Comparison of ENCODE assay signal across 8 mouse cellular contexts in the genomic region with DNA sequence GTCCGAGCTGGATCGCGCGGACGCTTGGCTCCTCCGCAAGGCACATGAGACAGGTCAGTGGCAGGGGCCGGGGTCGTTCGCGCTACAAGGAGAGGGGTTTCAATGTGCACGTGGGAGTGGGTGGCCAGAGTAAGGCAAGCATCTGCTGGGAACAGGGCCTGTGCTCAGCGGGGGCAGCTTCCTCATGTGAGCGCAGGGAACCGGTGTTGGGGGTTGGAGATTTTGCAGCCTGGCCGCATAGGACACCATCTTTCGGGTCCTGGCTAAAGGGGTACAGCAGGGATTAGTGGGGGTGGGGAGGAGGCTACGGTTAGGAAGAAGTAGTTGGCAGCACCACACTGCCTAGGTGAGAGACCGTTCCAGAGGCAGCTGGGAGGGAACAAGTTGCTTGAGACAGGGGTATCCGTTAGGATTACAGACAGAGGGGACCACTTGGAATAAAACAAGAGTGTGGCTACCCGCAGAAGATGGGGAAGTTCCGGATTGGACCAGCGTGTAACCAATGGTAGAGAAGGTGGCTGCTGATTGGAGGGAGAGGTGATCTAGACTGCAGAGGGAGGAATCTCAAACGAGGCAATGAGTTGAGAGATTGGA. TPM values are rescaled to one million over a fixed set of nuclear protein-coding genes. Genes with fewer than 3 reads are reported as not detected.
DNase-seq lines count a peak whose midpoint lies in the region; ATAC-seq lines count a peak whose summit lies in the region.

No protein-coding gene starts in this region.

- H3K9ac ChIP-seq in stomach, embryonic 14.5 days (replicated peaks; ENCODE audit: low read depth, low read length) = peak overlapping the region; percentile 58

- H3K4me1 ChIP-seq in stomach, embryonic 14.5 days (ENCODE audit: control insufficient read depth, insufficient read depth, low read length) = no peaks in the 10 kb centered on the region

- peak overlapping the region; percentile 83 for H3K4me3 ChIP-seq in stomach, embryonic 14.5 days (ENCODE audit: low read depth, low read length)

- no peaks in the 10 kb centered on the region for H3K27me3 ChIP-seq in stomach, embryonic 14.5 days (ENCODE audit: control insufficient read depth, insufficient read depth, low read length)

- WGBS in stomach, embryonic 14.5 days = 1% methylated on average over 23 of the region's 23 CpGs

- 0 out of 2 replicates have a peak, but pooled peaks cover 4% of the 10 kb centered on the region for H3K36me3 ChIP-seq in stomach, embryonic 14.5 days (ENCODE audit: control insufficient read depth, insufficient read depth, low read length)

- ATAC-seq in frontal cortex, adult (ENCODE audit: low TSS enrichment) = peak; percentile 93
- peak; percentile 34 for ATAC-seq in megakaryocyte, adult 5-6 weeks (ENCODE audit: poor library complexity, severe bottlenecking)
- peak; percentile 48 for ATAC-seq in stomach, embryonic 14.5 days (ENCODE audit: insufficient number of reproducible peaks, insufficient read depth, low FRiP score, low read depth)

- DNase-seq in ovary, postnatal 14 days (ENCODE audit: low spot score) = peak; percentile 20
- DNase-seq in ovary, adult 18-20 months (ENCODE audit: low spot score) = no peak
- peak; percentile 72 for DNase-seq in cerebellum, adult 9-10 months
- DNase-seq in induced T-regulatory cell, adult 2 months (ENCODE audit: low read depth) = peak; percentile 78
- DNase-seq in left cerebral cortex, adult 8-10 months (ENCODE audit: low spot score in 2 of 2) = peak; percentile 32 to 50

- peak overlapping the region; percentile 86 for H3K4me2 ChIP-seq in stomach, embryonic 14.5 days (replicated peaks; ENCODE audit: low read depth, low read length)

- no peaks in the 10 kb centered on the region for H3K9me3 ChIP-seq in stomach, embryonic 14.5 days (ENCODE audit: control insufficient read depth, low read depth, low read length)

- H3K27ac ChIP-seq in stomach, embryonic 14.5 days (ENCODE audit: low read length) = peak overlapping the region; percentile 33; the same call in 1 of the 2 replicates

RNA-seq across cellular contexts. Expression of gene Tmem160, which starts 0.6 kb away (rescaled TPM):
- total RNA-seq in left cerebral cortex, adult 8-10 months (2022) = 10 to 100 TPM; 53.3 to 81.3 (median 69.6) TPM
- total RNA-seq in megakaryocyte, adult 5-6 weeks (2015) = 24.2 and 33.1 TPM in 2 replicates
- 10.7 and 12.8 TPM in 2 replicates for total RNA-seq in megakaryocyte, adult 5-6 weeks (2017)
- 53.9 and 55.7 TPM in 2 replicates for polyA plus RNA-seq in stomach, embryonic 14.5 days (2014; fragmentation: Nextera tagmentation; extraction: Ambion mirVana)

RNA-seq across cellular contexts. Expression of gene Npas1, which starts 24.3 kb away (rescaled TPM):
- total RNA-seq in left cerebral cortex, adult 8-10 months (2022) = 10 to 100 TPM in 2 of 4 experiments, 1 to 10 TPM in 2; 8.8 to 10.4 (median 9.9) TPM
- not detected in 2 replicates for total RNA-seq in megakaryocyte, adult 5-6 weeks (2015)
- not detected in 2 replicates for total RNA-seq in megakaryocyte, adult 5-6 weeks (2017)
- polyA plus RNA-seq in stomach, embryonic 14.5 days (2014; fragmentation: Nextera tagmentation; extraction: Ambion mirVana) = 0.17 TPM in 1 of 2 replicates, not detected in the other

RNA-seq across cellular contexts. Expression of gene Zc3h4, which starts 52.5 kb away (rescaled TPM):
- total RNA-seq in left cerebral cortex, adult 8-10 months (2022) = 10 to 100 TPM; 48.3 to 56.6 (median 52.4) TPM
- 25.3 and 28.0 TPM in 2 replicates for total RNA-seq in megakaryocyte, adult 5-6 weeks (2015)
- 20.6 and 34.0 TPM in 2 replicates for total RNA-seq in megakaryocyte, adult 5-6 weeks (2017)
- 16.3 and 20.6 TPM in 2 replicates for polyA plus RNA-seq in stomach, embryonic 14.5 days (2014; fragmentation: Nextera tagmentation; extraction: Ambion mirVana)

Comparison
In these comparisons a context has a peak if more than half of its experiments do, and no peak if none do; other contexts are left out.
1. ATAC-seq: peak in every context shown above with its lines; median percentile 93 in frontal cortex, adult; 48 in stomach, embryonic 14.5 days; 34 in megakaryocyte, adult 5-6 weeks.
2. RNA of gene Npas1, which starts 24.3 kb away (total RNA-seq): 8.8 to 10.4 TPM in left cerebral cortex, adult 8-10 months; not detected in megakaryocyte, adult 5-6 weeks; every median in the first group is over 4 times any median in the second.